Mouse (Mus musculus) lung, postnatal 10 days (tissue): ENCODE data around the gene Gm20662.
A peak's percentile ranks its signal among the peaks of the same experiment; 100 is the strongest.

Experiments used
- DNase-seq: peaks from one replicate; pipeline ENCODE4 v3.0.0; 2021

Gene Gm20662

GRCm38 (mm10) chr9:107996049-107996448 is at the start of gene Gm20662:
Gene Gm20662 (plus strand): TSS chr9:107996349.
- DNase-seq, result no peak

GRCm38 (mm10) chr9:107947241-107948194 is 48.6 kb upstream of the Gm20662 start:
- DNase-seq, result no peak

GRCm38 (mm10) chr9:107949184-107949921 is 46.8 kb upstream of the Gm20662 start:
- DNase-seq, result no peak

GRCm38 (mm10) chr9:107949922-107950235 is 46.3 kb upstream of the Gm20662 start, which contains the start of gene Traip:
Gene Traip (plus strand): TSS chr9:107950136.
- DNase-seq, result no peak

GRCm38 (mm10) chr9:107950460-107951355 is 45.4 kb upstream of the Gm20662 start:
- peak; percentile 97 for DNase-seq

GRCm38 (mm10) chr9:107955613-107956289 is 40.4 kb upstream of the Gm20662 start:
- DNase-seq, result peak; percentile 67

- no peak for DNase-seq
Measured at GRCm38 (mm10) chr9:107957141-107957540, 39.0 kb upstream of the Gm20662 start.

GRCm38 (mm10) chr9:107959896-107960295 is 36.3 kb upstream of the Gm20662 start:
- DNase-seq, result peak; percentile 50

- no peak for DNase-seq
Measured at GRCm38 (mm10) chr9:107960928-107961327, 35.2 kb upstream of the Gm20662 start.

GRCm38 (mm10) chr9:107961351-107961762 is 34.8 kb upstream of the Gm20662 start:
- DNase-seq, result no peak

- DNase-seq, result peak; percentile 70
Measured at GRCm38 (mm10) chr9:107961881-107962280, 34.3 kb upstream of the Gm20662 start.

GRCm38 (mm10) chr9:107962916-107963315 is 33.2 kb upstream of the Gm20662 start:
- no peak for DNase-seq

GRCm38 (mm10) chr9:107963700-107964099 is 32.4 kb upstream of the Gm20662 start:
- DNase-seq, result peak; percentile 92

- DNase-seq, result no peak
Measured at GRCm38 (mm10) chr9:107964681-107965080, 31.5 kb upstream of the Gm20662 start.

GRCm38 (mm10) chr9:107966676-107967075 is 29.5 kb upstream of the Gm20662 start:
- no peak for DNase-seq

- peak; percentile 48 for DNase-seq
Measured at GRCm38 (mm10) chr9:107967437-107967836, 28.7 kb upstream of the Gm20662 start.

GRCm38 (mm10) chr9:107968531-107968930 is 27.6 kb upstream of the Gm20662 start:
- DNase-seq, result no peak

- no peak for DNase-seq
Measured at GRCm38 (mm10) chr9:107970311-107970710, 25.8 kb upstream of the Gm20662 start.

- peak; percentile 45 for DNase-seq
Measured at GRCm38 (mm10) chr9:107971690-107972541, 24.2 kb upstream of the Gm20662 start.

- no peak for DNase-seq
Measured at GRCm38 (mm10) chr9:107974491-107975171, 21.5 kb upstream of the Gm20662 start.
